7 mouse cellular contexts compared by ENCODE assay signal in the genomic region with DNA sequence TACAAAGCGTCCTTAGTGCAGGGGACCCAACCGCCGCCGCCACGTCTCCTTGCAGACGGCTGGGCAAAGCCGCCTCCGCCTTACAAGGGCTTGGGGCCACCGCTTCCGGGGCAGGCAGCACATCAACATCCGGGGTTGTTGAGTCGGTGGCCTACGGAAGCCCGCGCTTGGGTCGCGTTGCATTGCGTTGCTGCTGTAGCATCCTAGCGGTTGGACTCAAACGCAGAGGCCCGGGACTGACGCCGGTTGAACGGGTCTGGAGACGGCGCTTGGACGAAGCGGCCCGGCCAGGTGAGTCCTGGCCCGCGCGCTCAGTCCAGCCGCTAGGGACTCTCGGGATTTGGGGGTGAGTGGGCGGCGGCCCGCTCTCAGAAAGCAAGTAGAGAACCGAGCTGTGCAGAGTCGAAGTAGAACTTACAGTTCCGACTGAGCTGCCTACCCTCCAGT. TPM values are rescaled to one million over a fixed set of nuclear protein-coding genes. Genes with fewer than 3 reads are reported as not detected.
DNase-seq lines count a peak whose midpoint lies in the region; ATAC-seq lines count a peak whose summit lies in the region.

A gene (minus strand): TSS at position 57 of the 447 bp plus-strand sequence.

- no peaks in the 10 kb centered on the region for H3K9me3 ChIP-seq in intestine, embryonic 16.5 days (ENCODE audit: control insufficient read depth, low read length)
- H3K9me3 ChIP-seq in midbrain, embryonic 11.5 days (ENCODE audit: control insufficient read depth, low read length): peaks cover 4% of the 10 kb centered on the region; the same call in 1 of the 2 replicates

- DNase-seq in adrenal gland, adult 8-10 months: peak; percentile 80
- peak; percentile 84 for DNase-seq in embryo, embryonic 9.5 days (ENCODE audit: extremely low spot score)
- DNase-seq in gastrocnemius, postnatal 4 days (ENCODE audit: low spot score in 2 of 2): peak; percentile 71 to 86
- peak; percentile 90 to 92 for DNase-seq in left cerebral cortex, postnatal 36 days (ENCODE audit: low spot score in 2 of 2)
- DNase-seq in midbrain, embryonic 11.5 days (ENCODE audit: low spot score, missing footprints): peak; percentile 97
- peak; percentile 82 for DNase-seq in skeletal muscle tissue, adult 2 months (ENCODE audit: low read depth, low spot score)

- intact Hi-C loops in left cerebral cortex, postnatal 36 days (cut with DNase I): loop anchor here (2.0 kb wide), 1 partner anchor 32 kb away; a partner anchor contains a TSS

- peaks cover 5% of the 10 kb centered on the region; the same call in 1 of the 2 replicates for H3K36me3 ChIP-seq in intestine, embryonic 16.5 days (ENCODE audit: control insufficient read depth, insufficient read depth, low read length)
- H3K36me3 ChIP-seq in midbrain, embryonic 11.5 days (ENCODE audit: control insufficient read depth, insufficient read depth, low read length): no peaks in the 10 kb centered on the region; the same call in 1 of the 2 replicates

- H3K9ac ChIP-seq in intestine, embryonic 16.5 days (ENCODE audit: low read depth, low read length): peak within 1 kb of the TSS; percentile 91
- peak within 1 kb of the TSS; percentile 84 for H3K9ac ChIP-seq in midbrain, embryonic 11.5 days (ENCODE audit: low read length)

- H3K27me3 ChIP-seq in intestine, embryonic 16.5 days (replicated peaks; ENCODE audit: control insufficient read depth, insufficient read depth, low read length): no peaks in the 10 kb centered on the region
- H3K27me3 ChIP-seq in midbrain, embryonic 11.5 days (ENCODE audit: control insufficient read depth, insufficient read depth, low read length): no peaks in the 10 kb centered on the region

- ATAC-seq in intestine, embryonic 16.5 days: peak; percentile 99
- ATAC-seq in midbrain, embryonic 11.5 days (ENCODE audit: low FRiP score): peak; percentile 99

- under 1% methylated on average over 40 of the region's 40 CpGs for WGBS in intestine, embryonic 16.5 days
- WGBS in midbrain, embryonic 11.5 days: under 1% methylated on average over 39 of the region's 40 CpGs

- H3K4me3 ChIP-seq in intestine, embryonic 16.5 days (ENCODE audit: low read length): peak within 1 kb of the TSS; percentile 82
- peak within 1 kb of the TSS; percentile 77 for H3K4me3 ChIP-seq in midbrain, embryonic 11.5 days (ENCODE audit: low read depth, low read length)

- peak within 1 kb of the TSS; percentile 81 for H3K27ac ChIP-seq in intestine, embryonic 16.5 days (ENCODE audit: low read length)
- peak within 1 kb of the TSS; percentile 79 for H3K27ac ChIP-seq in midbrain, embryonic 11.5 days (ENCODE audit: low read depth, low read length)

- H3K4me1 ChIP-seq in intestine, embryonic 16.5 days (ENCODE audit: control insufficient read depth, insufficient read depth, low read length): peaks cover 2% of the 10 kb centered on the region; the same call in 1 of the 2 replicates
- H3K4me1 ChIP-seq in midbrain, embryonic 11.5 days (ENCODE audit: control insufficient read depth, insufficient read depth, low read length): peaks cover 10% of the 10 kb centered on the region

- peak within 1 kb of the TSS; percentile 68 for H3K4me2 ChIP-seq in intestine, embryonic 16.5 days (ENCODE audit: low read depth, low read length)
- H3K4me2 ChIP-seq in midbrain, embryonic 11.5 days: peak within 1 kb of the TSS; percentile 59

RNA-seq across cellular contexts. Expression of the gene that starts here (rescaled TPM):
- total RNA-seq in adrenal gland, adult 8-10 months (2022): 10 to 100 TPM; 79.4 to 90.7 (median 82.3) TPM
- total RNA-seq in gastrocnemius, postnatal 4 days (2021): 10 to 100 TPM; 44.7 to 51.2 TPM
- 8.2 and 9.4 TPM in 2 replicates for polyA plus RNA-seq in intestine, embryonic 16.5 days (2015; fragmentation: Nextera tagmentation; extraction: Ambion mirVana)
- 10 to 100 TPM; 62.5 to 62.6 TPM for total RNA-seq in left cerebral cortex, postnatal 36 days (2021)
- polyA plus RNA-seq in midbrain, embryonic 11.5 days (2014; fragmentation: Nextera tagmentation; extraction: Ambion mirVana): 9.2 and 12.6 TPM in 2 replicates

Comparison
In these comparisons a context has a peak if more than half of its experiments do, and no peak if none do; other contexts are left out.
1. Peak in every context shown above with its lines: DNase-seq, ATAC-seq, H3K4me3 ChIP-seq and H3K27ac ChIP-seq.